Mouse (Mus musculus): Measurements from ENCODE around the gene Gm1043.

GRCm38 (mm10) chr5:37176466-37176865 lies 91.3 kb downstream of the Gm1043 start:
- no peak for TF ChIP-seq CTCF (IDR thresholded peaks at IDR 0.05; ENCODE audit: control insufficient read depth, insufficient read depth, insufficient read length)
- TF ChIP-seq CEBPB (IDR thresholded peaks at IDR 0.05; ENCODE audit: low read depth): no peak
- no peak for TF ChIP-seq MAX (IDR thresholded peaks at IDR 0.05)

All from C2C12 (cell line).